Mouse (Mus musculus) 3T3-L1 (cell line): ENCODE measurements around the gene Chmp5.
"Not testable (repeated sequence)": the region's sequence is repeated elsewhere in the genome, so short reads cannot be mapped to it uniquely, and the experiment has no call there.

ENCODE experiments used
- DNase-seq: peaks from one replicate; pipeline ENCODE4 v3.0.0-alpha.2; 2015; ENCODE audit warnings: low read depth, low spot score

The Chmp5 gene

DNA sequence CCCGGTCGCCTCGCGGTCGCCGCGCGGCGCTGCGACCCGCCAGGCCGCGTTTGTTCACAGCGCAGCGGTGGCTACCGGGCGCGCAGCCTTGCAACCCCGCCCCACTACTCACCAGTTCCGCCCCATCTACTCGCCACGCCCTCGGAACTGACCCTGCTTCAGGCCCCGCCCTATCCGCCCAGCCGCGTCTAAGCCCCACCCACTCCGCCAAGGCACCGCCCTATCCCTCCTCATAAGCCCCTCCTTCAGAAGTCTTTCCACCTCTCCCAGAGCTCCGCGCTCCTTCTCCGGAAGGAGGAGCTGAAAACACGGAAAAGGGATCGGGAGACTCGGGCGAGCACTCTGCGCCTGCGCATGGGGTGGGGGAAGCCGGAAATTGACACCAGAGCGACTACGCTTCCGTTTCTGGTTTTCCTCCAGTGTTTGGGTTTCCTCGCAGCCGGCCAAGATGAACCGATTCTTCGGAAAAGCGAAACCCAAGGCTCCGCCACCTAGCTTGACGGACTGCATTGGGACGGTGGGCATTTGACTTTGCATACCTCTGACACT, at the start of gene Chmp5, which contains the start of gene Bag1:
Gene Chmp5, plus strand, starts transcription at position 248 of the 549 bp plus-strand sequence.
Gene Bag1, minus strand, starts transcription at position 135 of the 549 bp plus-strand sequence.
- DNase-seq = peak; percentile 98

- no peak for DNase-seq
Measured at GRCm38 (mm10) chr4:40898476-40899044, 49.6 kb upstream of the Chmp5 start.

DNA sequence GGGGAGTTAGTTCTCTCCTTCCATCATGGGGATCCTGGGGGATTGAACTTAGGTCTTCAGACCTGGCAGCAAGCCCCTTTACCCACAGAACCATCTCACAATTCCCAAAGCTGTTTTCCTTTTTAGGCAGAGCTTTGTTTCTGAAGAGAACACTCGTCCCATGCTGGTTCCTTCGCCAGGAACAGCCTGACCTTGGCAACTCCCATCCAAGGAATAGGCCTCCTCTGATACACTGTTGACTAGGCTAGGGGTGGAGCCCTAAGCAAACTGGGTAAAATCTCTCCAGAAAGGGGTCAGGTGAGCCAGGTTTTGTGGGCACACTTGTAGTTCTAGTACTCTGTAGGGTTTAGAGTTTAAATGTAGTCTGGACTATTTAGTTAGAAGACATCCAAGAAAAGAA, 48.9 kb upstream of the Chmp5 start:
- DNase-seq = no peak

DNA sequence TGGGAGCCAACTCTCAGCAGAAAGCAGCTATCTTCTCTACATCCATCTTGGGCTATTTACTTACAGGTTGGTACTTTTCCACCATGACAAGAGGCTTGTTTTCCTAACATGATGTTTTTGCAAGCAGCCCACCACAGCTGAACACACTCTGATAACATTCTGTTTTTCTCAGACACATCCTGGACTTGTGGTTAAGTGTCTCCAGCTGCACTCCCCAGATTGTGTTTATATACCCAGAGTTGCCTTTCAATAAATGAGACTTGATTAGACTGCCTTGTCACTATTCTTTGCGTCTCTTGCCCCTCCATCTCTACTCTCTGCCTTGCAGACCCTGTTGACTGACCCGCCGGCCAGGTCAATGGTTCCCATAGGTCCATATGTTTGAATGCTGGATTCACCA, 48.1 kb upstream of the Chmp5 start:
- DNase-seq = no peak

GRCm38 (mm10) chr4:40900612-40901011, 47.6 kb upstream of the Chmp5 start:
- no peak for DNase-seq

- DNase-seq = peak; percentile 76
Measured at GRCm38 (mm10) chr4:40906298-40906697, 41.9 kb upstream of the Chmp5 start.

DNA sequence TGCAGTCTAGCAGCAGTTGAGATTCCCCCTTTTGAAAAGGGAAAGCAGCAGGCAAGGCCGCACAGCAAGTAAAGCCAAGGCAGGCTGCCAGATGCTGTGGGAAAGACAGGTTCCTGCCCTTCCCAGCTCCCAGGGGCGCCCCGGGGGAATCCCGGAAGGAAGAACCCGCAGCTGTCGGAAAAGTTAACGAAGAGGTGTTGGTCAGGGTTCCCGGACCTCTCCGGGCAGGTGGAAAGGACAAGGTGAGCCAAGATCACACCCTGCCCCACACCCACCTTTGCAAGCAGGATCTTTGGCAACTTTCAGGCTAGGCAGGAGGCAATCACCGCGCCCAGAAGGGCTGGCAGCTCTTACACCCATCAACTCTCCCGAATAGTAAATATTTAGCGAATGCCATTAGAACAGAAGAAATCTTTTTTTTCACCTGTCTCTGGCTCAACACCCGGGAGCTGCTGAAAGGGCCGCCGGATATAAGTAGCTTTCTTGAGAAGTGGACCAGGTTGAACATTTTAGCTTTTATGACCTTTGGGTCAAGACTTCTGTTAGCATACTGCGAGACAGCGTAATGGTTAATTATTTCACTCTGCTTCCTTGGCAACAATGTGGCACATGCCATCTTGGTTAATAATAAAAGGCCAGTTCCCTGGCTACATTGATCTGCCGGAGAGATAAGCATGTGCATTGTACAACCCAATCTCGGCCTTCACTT, 39.8 kb upstream of the Chmp5 start:
- no peak for DNase-seq

DNA sequence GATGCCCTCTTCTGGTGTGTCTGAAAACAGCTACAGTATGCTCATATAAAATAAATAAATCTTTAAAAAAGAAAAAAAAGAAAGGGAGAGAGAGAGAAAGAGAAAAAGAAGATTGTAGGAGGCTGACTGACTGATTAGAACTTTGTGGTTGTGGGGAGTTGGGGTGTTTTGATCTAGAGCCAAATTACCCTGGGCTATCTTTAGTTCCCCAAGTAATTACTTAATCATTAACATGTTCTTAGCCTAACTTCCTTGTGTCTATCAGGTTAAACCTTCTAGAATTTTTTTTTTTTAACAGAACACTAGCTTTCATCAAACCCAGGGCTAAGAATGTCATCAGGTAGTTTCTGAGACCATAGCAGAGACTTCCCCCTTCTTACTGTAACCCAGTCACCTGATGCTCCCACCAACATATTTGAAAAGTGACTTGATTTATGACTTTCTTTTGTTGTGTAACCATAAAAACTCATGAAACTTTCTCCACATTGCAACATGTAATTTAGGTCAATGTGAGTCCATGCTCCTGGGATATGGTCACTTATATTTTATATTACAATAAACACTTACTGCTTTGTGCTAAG, 33.8 kb upstream of the Chmp5 start:
- DNase-seq = peak; percentile 21

GRCm38 (mm10) chr4:40915947-40916346, 32.3 kb upstream of the Chmp5 start:
- DNase-seq = no peak

GRCm38 (mm10) chr4:40916592-40917155, 31.5 kb upstream of the Chmp5 start:
- no peak for DNase-seq

DNA sequence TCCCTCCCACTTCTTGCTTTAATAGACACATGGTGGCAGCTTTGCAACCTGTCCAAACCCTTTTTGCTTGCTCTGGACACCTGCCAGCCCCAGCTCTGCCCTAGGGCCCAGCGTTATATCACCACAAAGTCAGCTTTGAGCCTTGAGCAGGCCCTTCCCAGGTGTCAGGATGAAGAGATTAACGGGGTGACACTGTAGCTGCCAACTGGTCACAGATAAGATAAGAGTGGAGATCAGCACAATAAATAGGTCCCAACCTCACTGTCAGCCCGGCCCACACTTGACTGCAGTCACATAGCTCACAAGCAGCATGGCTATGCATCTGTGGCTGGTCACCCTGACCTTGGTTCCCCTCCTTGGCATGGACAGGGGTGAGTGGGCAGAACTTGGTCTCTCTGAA, 28.4 kb upstream of the Chmp5 start, which contains the start of gene Spink4:
Gene Spink4, plus strand, starts transcription at position 268 of the 400 bp plus-strand sequence.
- no peak for DNase-seq

GRCm38 (mm10) chr4:40920576-40920975, 27.6 kb upstream of the Chmp5 start:
- DNase-seq = no peak

- DNase-seq = no peak
Measured at GRCm38 (mm10) chr4:40921288-40921687, 26.9 kb upstream of the Chmp5 start.

- DNase-seq = no peak
Measured at GRCm38 (mm10) chr4:40923087-40923651, 25.0 kb upstream of the Chmp5 start.

- DNase-seq = no peak
Measured at GRCm38 (mm10) chr4:40925568-40925967, 22.6 kb upstream of the Chmp5 start.

GRCm38 (mm10) chr4:40929046-40929445, 19.2 kb upstream of the Chmp5 start:
- DNase-seq = no peak

- DNase-seq = no peak
Measured at GRCm38 (mm10) chr4:40933694-40934093, 14.5 kb upstream of the Chmp5 start.

DNA sequence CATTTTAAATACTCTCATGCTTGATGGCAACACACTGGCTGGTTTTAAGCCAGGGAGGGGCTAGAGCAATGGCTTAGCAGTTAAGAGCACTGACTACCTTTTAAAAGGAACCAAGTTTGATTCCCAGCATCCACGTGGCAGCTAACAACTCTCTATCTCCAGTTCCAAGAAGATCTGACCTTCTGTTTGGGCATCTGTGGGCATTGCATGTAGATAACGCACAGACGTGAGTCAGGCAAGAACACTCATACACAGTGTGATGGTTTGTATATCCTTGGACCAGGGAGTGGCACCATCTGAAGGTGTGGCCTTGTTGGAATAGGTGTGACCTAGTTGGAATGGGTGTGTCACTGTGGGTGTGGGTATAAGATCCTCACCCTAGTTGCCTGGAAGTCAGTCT, 13.8 kb upstream of the Chmp5 start:
- DNase-seq = not testable (repeated sequence)

GRCm38 (mm10) chr4:40936175-40936839, 11.9 kb upstream of the Chmp5 start:
- DNase-seq = no peak

DNA sequence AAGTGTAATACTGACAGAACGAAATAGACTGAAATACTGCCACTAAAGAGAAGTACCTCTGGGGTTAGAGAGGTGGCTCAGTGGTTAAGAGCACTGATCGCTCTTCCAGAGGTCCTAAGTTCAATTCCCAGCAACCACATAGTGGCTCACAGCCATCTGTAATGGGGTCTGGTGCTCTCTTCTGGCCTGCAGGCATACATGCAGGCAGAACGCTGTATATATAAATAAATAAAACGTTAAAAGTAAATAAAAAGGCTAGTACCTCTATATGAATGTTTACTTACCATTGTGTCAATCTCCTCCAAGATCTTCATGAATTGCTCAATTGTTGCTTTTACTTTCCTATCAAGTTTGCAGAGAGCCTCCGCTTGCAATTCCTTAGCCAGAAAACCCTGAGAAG, 9.4 kb upstream of the Chmp5 start:
- DNase-seq = no peak

DNA sequence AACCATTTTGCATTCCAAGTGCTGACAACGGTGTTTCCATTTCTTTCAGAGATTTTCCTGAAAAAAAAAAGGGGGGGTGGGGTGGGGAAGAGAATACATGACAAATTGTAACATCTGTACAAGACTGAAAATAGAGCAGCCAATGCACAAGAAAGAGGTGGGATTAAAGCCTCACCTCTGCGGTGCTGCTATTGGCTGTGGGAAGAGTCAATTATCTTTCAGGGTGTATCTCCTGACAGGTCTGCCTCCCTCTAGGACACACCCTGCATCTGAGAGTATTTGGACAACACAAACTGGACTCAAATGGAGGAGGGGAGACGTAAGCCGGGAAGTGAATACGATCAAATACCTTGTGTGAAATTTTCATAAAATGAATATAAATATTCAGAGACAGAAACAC, 4.6 kb upstream of the Chmp5 start:
- no peak for DNase-seq
